Mouse (Mus musculus): ENCODE measurements around the gene Stip1.

DNA sequence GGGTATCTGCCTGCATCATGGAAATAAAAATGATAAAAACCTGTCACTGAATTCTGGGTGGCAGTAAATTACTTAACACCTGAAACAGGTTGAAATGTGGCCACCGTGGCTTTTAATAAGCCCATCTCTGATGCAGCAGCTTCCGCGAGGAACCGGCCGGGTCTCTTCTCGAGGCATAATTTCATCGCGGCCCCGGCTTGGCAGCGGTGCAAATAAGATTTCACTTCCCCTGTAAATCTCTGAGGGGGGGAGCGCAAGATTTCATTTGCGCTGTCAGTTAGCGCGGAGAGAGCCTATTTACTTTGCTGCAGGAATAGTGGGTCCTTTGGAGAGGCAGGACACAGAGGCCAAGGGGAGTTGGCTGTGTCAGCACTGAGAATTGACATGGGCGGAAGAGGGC is 45.0 kb upstream of the Stip1 start:
- no peak for TF ChIP-seq CTCF (conservative IDR thresholded peaks at IDR 0.05 in 1 of 2, IDR thresholded peaks at IDR 0.05 in 1 of 2; ENCODE audit: low read depth in 2 of 2, low read length in 2 of 2)
- TF ChIP-seq MYC (IDR thresholded peaks at IDR 0.05; ENCODE audit: low read depth, low read length): no peak
- no peak for TF ChIP-seq JUND (conservative IDR thresholded peaks at IDR 0.05; ENCODE audit: low read depth, low read length)
- TF ChIP-seq CHD1 (IDR thresholded peaks at IDR 0.05; ENCODE audit: low read depth, low read length): no peak
- no peak for TF ChIP-seq USF1 (IDR thresholded peaks at IDR 0.05; ENCODE audit: low read depth, low read length)
